Mouse (Mus musculus) erythroblast, adult 5-6 weeks (primary cell): Measurements from ENCODE around the gene Mmp28. TPM values are rescaled to one million over a fixed set of nuclear protein-coding genes. Genes with fewer than 3 reads are reported as not detected.

ENCODE experiments used
- ATAC-seq: replicated peaks from 2 replicates; pipeline ENCODE4 v1.8.0; 2016; ENCODE audit warnings: moderate number of reproducible peaks, mild to moderate bottlenecking, moderate TSS enrichment, inconsistent platforms; ENCODE audit not compliant: poor library complexity, low FRiP score, severe bottlenecking
- total RNA-seq, 2 experiments: library from RNA; stranded (forward) in 1 of 2; stranded (reverse) in 1 of 2; fragments of 150-400 nt in 1 of 2; fragments of 200-764, 138-1000 nt in 1 of 2; gene quantifications; 2 replicates each; pipeline versions ENCODE4 v1.2.3 to v1.2.4; 2015 to 2017; ENCODE audit warnings: low replicate concordance in 2 of 2

Gene Mmp28
- total RNA-seq, 2 experiments from 2014 or later: 1.7 TPM; not detected in 1

- ATAC-seq: no peak
These were observed 14.0 kb downstream of the Mmp28 start for GRCm38 (mm10) chr11:83448927-83449236.

GRCm38 (mm10) chr11:83448021-83448926 is 14.6 kb downstream of the Mmp28 start:
- no peak for ATAC-seq

- no peak for ATAC-seq
These were observed 15.3 kb downstream of the Mmp28 start for GRCm38 (mm10) chr11:83447612-83448011.

- no peak for ATAC-seq
These were observed 17.9 kb downstream of the Mmp28 start for GRCm38 (mm10) chr11:83445001-83445400.

GRCm38 (mm10) chr11:83443824-83444223 is 19.0 kb downstream of the Mmp28 start:
- ATAC-seq: no peak

GRCm38 (mm10) chr11:83442596-83443267 is 20.1 kb downstream of the Mmp28 start:
- ATAC-seq: no peak

GRCm38 (mm10) chr11:83441235-83441634 is 21.6 kb downstream of the Mmp28 start:
- ATAC-seq: no peak

DNA sequence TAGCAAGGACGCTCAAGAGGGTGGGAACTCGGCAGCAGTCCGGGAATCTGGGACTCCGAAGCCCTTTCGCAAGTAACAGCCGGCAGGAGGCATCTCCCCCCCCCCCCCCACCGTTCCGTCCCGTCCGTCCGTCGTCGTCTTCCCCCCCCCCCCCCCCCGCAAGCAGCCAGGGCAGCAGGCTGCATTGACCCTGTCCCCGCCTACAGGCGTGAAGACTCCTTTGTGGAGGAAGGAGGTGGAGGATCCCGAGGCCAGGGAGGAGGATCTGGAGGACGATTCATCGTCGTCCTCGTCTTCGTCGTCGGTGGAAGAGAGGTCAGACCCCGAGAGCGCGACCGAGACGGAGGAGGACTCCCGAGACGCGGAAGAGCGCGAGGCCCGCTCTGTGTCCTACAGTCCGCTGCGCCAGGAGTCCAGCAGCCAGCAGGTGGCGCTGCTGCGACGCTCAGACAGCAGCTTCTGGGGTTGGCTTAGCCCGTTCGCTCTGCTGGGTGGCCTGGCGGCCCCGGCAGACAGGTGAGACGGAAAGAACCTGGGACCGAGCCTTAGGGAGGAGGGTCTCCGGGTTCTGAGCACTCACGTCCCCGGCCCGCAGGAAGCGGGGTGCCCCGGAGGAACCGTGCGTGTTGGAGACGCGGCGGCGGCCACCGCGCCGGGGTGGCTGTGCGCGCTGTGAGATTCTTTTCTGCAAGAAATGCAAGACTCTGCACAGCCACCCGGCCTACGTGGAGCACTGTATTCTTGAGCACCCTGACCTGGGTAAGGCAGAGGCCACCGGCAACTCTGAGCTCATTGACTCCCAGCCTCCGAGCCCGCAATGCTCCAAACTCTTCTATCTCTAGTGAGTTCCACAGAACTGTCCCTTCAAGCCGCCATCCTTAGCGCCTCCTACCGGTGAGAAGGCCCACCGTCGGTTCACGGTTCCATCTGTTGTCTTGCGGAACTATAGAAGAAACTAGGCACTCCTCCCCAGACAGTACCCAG is 22.5 kb downstream of the Mmp28 start:
- ATAC-seq: peak; percentile 92

DNA sequence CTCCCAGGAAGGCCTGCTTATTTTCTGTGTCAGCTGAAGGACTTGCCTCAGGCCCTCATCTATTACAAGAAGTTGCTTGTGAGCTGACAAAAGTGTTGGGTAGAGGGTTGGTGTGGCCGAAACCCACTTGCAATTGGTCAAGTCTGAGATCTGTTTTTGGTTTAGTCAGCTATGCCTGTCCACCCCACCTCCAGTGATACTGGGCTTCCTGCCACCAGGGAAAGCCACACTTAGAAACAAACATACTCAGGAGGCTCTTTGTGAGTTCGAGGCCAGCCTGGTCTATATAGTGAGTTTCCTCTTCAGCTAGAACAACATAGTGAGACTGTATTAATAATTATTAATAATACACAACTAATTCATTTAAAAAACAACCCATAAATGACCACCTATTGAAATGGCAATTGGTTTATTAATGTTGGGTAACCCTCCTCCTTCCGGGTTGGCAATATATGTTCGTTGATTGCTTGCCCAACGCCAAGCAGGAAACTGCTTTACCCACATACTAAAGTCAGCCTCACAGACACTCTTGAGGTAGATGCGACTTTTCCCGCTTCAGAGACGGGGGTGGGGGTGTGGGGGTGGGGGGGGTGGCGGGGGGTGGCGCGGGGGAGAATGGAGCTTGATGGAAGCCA is 23.3 kb downstream of the Mmp28 start:
- no peak for ATAC-seq

- ATAC-seq: no peak
These were observed 25.5 kb downstream of the Mmp28 start, which contains the start of gene 1700020L24Rik for GRCm38 (mm10) chr11:83437377-83437776. TSS of gene 1700020L24Rik (plus strand) at chr11:83437677.

DNA sequence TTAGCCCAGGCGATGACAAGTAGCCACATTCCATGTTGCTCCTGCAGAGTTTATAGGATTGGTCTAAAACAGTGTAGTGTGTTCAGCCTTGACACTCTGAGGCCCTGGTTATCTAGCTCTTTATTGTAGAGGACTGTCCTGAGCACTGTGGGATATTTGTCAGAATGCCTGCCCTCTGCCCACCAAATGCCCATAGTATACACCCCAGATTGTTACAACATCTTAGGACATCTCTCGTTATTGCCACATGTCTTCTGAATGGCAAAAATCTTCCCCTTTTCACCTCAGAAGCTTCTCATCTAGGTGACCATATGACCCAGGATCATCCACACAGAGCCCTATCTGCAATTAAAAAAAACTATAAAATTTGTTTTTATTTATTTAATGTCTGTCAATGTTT is 30.3 kb downstream of the Mmp28 start:
- ATAC-seq: no peak

DNA sequence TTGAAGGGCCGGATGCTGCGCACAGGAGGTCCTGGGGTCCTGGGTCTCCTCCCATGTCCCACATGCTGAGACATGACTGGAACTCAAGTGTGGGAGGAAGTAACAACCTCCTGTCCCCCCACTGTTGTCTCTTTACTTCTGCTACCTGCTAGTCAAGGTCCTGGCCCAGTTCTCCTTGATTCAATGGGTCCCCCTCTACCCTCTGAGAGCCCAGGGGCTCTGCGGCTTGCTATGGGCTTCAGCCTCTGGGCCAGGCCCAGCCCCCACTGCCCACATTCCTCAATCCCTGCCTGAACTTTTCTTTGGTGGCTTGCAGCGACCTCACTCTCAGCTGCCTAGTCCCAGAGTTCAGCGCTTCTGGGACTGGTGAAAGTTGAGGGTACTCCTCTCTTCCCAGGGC is 33.5 kb downstream of the Mmp28 start, which contains the start of gene Gas2l2:
Gene Gas2l2, minus strand, starts transcription at position 101 of the 400 bp plus-strand sequence.
- ATAC-seq: no peak

DNA sequence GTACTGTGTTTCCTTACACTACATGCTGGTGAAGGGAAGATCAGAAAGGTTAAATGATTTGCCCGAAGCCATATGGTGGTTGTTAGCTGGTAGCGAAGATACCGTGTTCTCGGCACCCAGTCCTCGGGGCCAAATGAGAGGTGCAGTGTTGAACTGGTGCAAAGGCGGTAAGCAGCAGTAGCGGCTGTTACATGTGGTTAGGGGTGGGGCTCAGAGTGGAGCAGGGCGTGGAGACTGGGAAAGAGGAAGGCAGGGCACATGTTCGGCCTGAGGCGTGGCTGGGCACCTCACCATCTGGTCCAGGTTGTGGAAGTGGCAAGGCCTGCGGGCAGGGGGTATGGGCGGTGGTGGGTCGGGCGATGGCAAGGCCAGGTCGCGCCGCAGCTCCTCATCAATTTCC is 35.9 kb downstream of the Mmp28 start:
- no peak for ATAC-seq

DNA sequence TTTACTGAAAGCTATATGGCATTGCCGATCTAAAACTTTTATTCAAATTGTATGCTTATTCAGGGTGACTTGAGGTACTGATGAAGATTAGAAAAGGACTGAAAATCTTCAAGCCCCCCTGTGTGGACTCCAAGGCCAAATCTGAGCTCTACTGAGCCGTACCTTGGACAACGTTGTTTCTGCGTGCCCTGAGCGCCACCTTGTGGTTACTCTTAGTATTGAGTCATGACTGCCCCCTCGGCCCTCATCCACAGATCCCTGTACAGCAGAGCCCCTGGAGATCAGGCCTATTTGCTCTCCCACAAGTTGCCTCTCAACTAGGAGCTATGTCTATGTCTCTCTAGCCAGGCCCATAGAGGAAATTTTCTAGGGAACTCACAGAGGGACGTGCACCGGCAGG is 38.2 kb downstream of the Mmp28 start:
- ATAC-seq: peak; percentile 66

DNA sequence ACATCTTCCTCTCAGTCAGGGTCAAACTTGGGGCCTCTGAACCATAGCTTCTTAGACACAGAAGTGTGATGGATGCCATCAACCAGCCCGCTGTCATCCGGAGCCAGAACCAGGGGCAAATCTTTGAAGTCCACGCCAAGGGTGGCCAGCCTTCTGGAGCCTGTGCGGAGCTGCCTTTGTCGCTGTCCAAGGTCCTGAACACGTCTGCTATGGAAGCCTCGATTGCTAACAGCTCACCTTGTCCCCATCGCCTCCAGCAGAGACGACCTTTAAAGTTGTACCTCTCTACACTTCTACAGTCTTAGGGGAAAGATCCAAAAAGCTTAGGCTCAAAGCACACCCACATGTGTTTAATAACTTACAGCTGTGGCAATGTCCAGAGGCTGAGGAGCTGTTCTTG is 41.6 kb downstream of the Mmp28 start:
- no peak for ATAC-seq

GRCm38 (mm10) chr11:83420338-83420737 is 42.5 kb downstream of the Mmp28 start:
- ATAC-seq: 0 out of 2 replicates have a peak, but pooled peaks have one; percentile 29

- no peak; the same call in 1 of the 2 replicates for ATAC-seq
These were observed 44.3 kb downstream of the Mmp28 start for GRCm38 (mm10) chr11:83418566-83418965.

DNA sequence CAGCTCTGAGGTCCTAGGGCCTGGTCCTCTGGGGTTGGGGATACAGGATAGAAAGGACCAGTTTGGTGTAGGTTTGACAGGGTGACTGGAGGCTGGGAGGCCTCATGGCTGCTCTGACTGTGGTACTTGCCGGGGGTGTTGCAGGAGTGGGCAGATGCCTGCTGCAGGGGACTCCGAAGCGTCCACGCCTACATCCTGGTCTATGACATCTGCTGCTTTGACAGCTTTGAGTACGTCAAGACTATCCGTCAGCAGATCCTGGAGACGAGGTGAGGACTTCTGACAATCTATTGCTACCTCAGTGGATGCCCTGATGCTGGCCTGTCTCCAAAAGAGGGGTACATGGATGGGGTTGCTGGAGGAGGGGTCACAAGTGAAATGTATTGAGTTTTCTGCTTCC is 45.2 kb downstream of the Mmp28 start:
- no peak for ATAC-seq

DNA sequence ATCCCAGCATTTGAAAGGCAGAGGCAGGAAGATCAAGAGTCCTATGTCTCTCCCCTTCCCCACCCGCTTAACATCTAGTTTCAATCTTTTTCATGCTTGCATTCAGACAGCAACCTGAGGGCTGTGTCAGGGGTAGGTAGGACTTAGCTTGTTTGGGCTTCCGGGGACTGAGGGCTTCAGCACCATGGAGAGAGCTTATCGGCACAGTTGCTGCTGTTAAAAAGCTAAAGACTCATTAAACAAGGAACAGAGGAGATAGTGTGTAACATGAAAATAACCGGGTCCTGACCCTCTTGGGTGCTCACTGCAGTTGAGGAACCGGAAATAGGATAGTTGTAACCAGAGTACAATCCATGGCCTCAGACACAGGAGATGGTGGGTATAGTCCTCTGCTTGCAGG is 45.8 kb downstream of the Mmp28 start:
- no peak for ATAC-seq
